Mouse (Mus musculus) frontal cortex, adult 2 months (tissue): ENCODE measurements around the gene Vps37b. TPM values are rescaled to one million over a fixed set of nuclear protein-coding genes. Genes with fewer than 3 reads are reported as not detected.
A peak's percentile ranks its signal among the peaks of the same experiment; 100 is the strongest.

ENCODE experiments used
- DNase-seq, 2 experiments: peaks; one replicate each; pipeline ENCODE4 v3.0.0; 2022; ENCODE audit warnings: low spot score in 1 of 2; ENCODE audit errors: extremely low spot score in 1 of 2
- polyA plus RNA-seq: library from polyadenylated mRNA; depleted of rRNA; stranded (reverse); fragments of >200 nt; gene quantifications from 2 replicates; pipeline ENCODE4 v1.2.3, GENCODE M21; 2012

Vps37b gene
- polyA plus RNA-seq, 1 experiment: 46.3 TPM

GRCm38 (mm10) chr5:124046741-124047401, 14.8 kb upstream of the Vps37b start:
- DNase-seq: no peak

- no peak for DNase-seq
These were observed 13.5 kb upstream of the Vps37b start for GRCm38 (mm10) chr5:124045453-124046010.

GRCm38 (mm10) chr5:124043999-124044398, 11.9 kb upstream of the Vps37b start:
- DNase-seq: no peak

- DNase-seq: peak; percentile 84 to 89
These were observed 11.3 kb upstream of the Vps37b start for GRCm38 (mm10) chr5:124043212-124043978.

- no peak for DNase-seq
These were observed 9.0 kb upstream of the Vps37b start for GRCm38 (mm10) chr5:124041097-124041496.

GRCm38 (mm10) chr5:124039602-124040001, 7.5 kb upstream of the Vps37b start:
- DNase-seq: no peak

DNA sequence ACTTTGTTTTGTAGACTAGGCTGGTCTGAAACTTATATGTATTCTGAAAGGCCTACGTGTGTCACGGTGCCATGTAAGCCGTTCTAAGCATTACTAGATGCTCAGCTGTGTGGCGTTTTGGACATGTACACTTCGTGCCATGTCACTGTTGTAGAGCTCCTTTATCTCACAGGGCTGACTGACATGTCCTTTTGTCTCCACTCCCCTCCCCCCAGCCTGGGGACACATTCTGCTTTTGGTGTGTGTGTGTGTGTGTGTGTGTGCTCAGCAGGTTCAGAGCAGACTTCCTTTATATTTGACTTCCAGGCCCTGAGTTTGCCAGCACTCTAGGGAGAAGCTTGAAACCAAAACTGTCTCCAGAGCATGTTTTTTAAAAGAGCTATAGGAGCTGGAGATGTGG, 4.8 kb upstream of the Vps37b start:
- no peak for DNase-seq

- no peak for DNase-seq
These were observed 4.3 kb upstream of the Vps37b start for GRCm38 (mm10) chr5:124036341-124036740.

GRCm38 (mm10) chr5:124035806-124036205, 3.7 kb upstream of the Vps37b start:
- DNase-seq: no peak

- DNase-seq: no peak
These were observed 3.3 kb upstream of the Vps37b start for GRCm38 (mm10) chr5:124035406-124035805.

DNA sequence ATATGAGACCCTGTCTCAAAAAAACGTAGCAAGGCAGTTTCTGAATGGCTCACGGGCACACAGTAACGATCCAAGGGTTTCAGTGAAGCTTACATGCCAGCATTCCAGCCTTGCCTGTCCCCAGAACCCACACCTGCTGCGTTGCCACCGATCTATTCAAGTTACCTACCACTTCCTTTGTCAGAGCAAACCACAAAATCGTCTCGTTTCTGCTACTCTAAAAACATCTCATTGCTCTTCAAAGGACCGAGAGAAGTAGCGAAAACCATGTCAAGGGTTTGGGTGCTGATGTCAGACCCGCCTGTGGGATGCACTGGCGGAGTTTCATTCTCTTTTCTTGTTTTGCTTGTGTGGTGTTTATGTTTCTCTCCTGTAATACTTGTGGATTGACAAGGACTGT, 2.4 kb upstream of the Vps37b start:
- DNase-seq: no peak

GRCm38 (mm10) chr5:124031068-124031955, 758 bp downstream of the Vps37b start:
- no peak for DNase-seq

GRCm38 (mm10) chr5:124030386-124031067, 1.5 kb downstream of the Vps37b start:
- no peak for DNase-seq

- no peak for DNase-seq
These were observed 2.6 kb downstream of the Vps37b start for GRCm38 (mm10) chr5:124029220-124030035.

GRCm38 (mm10) chr5:124028680-124029079, 3.4 kb downstream of the Vps37b start:
- DNase-seq: no peak

GRCm38 (mm10) chr5:124027702-124028470, 4.2 kb downstream of the Vps37b start:
- no peak for DNase-seq

- no peak for DNase-seq
These were observed 5.5 kb downstream of the Vps37b start for GRCm38 (mm10) chr5:124026568-124026967.

DNA sequence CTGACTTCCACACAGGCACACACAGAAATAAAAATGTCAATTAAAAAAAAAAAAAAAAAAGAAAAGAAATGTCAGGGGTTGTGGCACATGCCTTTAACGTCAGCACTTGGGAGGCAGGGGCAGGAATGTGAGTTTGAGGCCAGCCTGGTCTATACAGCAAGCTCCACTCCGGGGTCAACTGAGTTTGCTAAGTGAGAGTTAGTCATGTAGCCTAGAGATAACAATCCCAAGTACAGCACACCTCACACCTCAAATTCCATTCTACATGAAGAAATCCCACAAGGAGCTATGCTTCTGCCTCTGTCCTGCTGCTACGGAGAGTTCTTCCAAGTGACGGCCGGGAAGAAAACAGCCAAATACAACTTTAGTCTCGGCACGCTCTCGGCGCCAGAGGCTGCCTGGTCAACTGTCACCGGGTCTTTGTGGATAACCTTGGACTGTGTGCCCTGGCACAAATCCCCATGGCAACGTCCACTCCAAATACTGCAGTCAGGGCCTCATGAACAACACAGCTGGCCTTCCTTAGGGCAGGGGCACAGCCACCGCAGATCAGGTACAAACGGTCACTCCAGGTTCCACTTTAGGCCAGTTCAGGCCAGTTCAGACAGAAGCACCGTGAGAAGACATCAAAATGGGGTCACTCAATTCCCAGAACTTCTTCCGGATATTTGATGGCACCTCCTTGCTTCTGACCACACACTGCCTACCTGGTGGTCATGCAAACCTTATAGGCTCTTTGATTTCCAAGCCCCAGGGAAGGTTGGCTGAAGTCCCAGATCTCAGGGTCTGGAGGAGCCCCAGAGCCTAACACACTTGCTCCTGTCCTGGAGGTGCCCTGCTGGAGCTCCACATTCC, 6.3 kb downstream of the Vps37b start:
- no peak for DNase-seq
